Mouse (Mus musculus) midbrain, embryonic 13.5 days (tissue): ENCODE measurements around the gene Hid1. TPM values are rescaled to one million over a fixed set of nuclear protein-coding genes. Genes with fewer than 3 reads are reported as not detected.
"Not testable (repeated sequence)": the region's sequence is repeated elsewhere in the genome, so short reads cannot be mapped to it uniquely, and the experiment has no call there.

Source experiments
- ATAC-seq: fragments of 200-750 bp; cut with Nextera tagmentation; 2 replicates; pipeline ENCODE4 v1.8.0; 2017; ENCODE audit warnings: mild to moderate bottlenecking, moderate TSS enrichment, moderate library complexity
- H3K27ac ChIP-seq: fragments of 300-500 bp; sonication (generic); 2 replicates; pipeline ENCODE4 v1.5.1; 2015; ENCODE audit warnings: inconsistent platforms, mild to moderate bottlenecking, moderate library complexity
- H3K27me3 ChIP-seq: fragments of 300-500 bp; sonication (generic); 2 replicates; pipeline ENCODE4 v1.6.1; 2015; ENCODE audit warnings: mild to moderate bottlenecking, inconsistent platforms
- H3K36me3 ChIP-seq: fragments of 300-500 bp; sonication (generic); 2 replicates; pipeline ENCODE4 v1.6.1; 2015; ENCODE audit warnings: mild to moderate bottlenecking, inconsistent platforms
- H3K4me1 ChIP-seq: fragments of 300-500 bp; sonication (generic); replicated peaks from 2 replicates; pipeline ENCODE4 v1.6.1; 2015; ENCODE audit warnings: inconsistent platforms
- H3K4me2 ChIP-seq: fragments of 300-500 bp; sonication (generic); replicated peaks from 2 replicates; pipeline ENCODE4 v1.6.1; 2015; ENCODE audit warnings: moderate library complexity, mild to moderate bottlenecking, inconsistent platforms
- H3K4me3 ChIP-seq: fragments of 300-500 bp; sonication (generic); replicated peaks from 2 replicates; pipeline ENCODE4 v1.5.1; 2015; ENCODE audit warnings: mild to moderate bottlenecking, inconsistent platforms
- H3K9ac ChIP-seq: fragments of 300-500 bp; sonication (generic); replicated peaks from 2 replicates; pipeline ENCODE4 v1.6.1; 2015; ENCODE audit warnings: mild to moderate bottlenecking, inconsistent platforms
- H3K9me3 ChIP-seq: fragments of 300-500 bp; sonication (generic); 2 replicates; pipeline ENCODE4 v1.6.1; 2016; ENCODE audit warnings: mild to moderate bottlenecking, inconsistent platforms
- WGBS: fragments of 180-500 bp; shearing (Covaris S2); methylation state at CpG from one replicate; pipeline ENCODE4 v1.1.7; 2015; 5-methylcytosine and 5-hydroxymethylcytosine counted together
- polyA plus RNA-seq: library from polyadenylated mRNA; unstranded; fragments of >200 nt; fragmentation: Nextera tagmentation; extraction: Ambion mirVana; gene quantifications from 2 replicates; pipeline ENCODE4 v1.2.1, GENCODE M21; 2015

The Hid1 gene
- polyA plus RNA-seq, 1 experiment from 2014 or later, result 47.4 TPM

DNA sequence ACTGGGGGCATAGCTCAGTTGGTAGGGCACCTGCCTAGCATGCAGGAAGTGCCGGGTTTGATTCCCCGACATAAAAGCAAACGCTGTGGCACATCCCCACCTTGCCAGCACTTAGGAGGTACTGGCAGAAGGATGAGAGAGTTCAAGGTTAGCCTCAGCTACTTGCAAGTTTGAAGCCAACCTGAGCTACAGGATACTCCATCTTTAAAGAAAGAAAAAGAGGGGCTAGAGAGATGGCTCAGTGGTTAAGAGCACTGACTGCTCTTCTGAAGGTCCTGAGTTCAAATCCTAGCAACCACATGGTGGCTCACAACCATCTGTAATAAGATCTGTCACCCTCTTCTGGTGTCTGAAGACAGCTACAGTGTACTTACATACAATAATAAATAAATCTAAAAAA is 19.3 kb upstream of the Hid1 start:
- WGBS, result 87% methylated on average over 3 of the region's 3 CpGs

DNA sequence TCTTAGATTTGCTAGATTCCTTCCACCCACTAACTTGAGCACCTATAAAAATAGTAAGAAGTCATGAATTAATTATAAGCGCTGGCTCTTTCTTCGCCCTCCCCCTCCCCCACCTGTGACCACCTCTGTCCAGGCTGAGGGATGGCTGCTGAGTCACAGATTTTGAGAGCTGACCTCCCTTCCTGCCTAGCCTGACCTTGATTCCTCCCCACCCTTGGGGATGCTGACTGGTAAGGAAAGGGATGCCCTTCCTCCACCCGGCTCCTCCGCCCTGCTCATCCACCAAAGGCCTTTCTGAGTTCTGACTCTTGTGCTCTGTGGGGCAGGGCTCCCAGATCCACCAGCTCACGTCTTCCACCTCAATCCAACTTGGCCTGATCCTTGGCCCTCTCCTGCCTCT is 17.0 kb upstream of the Hid1 start:
- Histone ChIP-seq H3K4me3 (0 out of 2 replicates have a peak overlapping the region, but pooled peaks have one; percentile 87), H3K4me1 (peaks cover 45% of the 10 kb centered on the region), H3K27ac (peak overlapping the region; percentile 74; the same call in 1 of the 2 replicates), H3K9ac (peak overlapping the region; percentile 97), H3K4me2 (peak overlapping the region; percentile 82), H3K36me3 (peaks cover 7% of the 10 kb centered on the region), H3K27me3 (no peaks in the 10 kb centered on the region), H3K9me3 (no peaks in the 10 kb centered on the region)
- ATAC-seq, result no peak
- 81% methylated on average over 5 of the region's 5 CpGs for WGBS

More for the DNA sequence above, 19.3 kb upstream of the Hid1 start:
- H3K4me2 ChIP-seq, H3K27ac ChIP-seq, H3K9me3 ChIP-seq, H3K9ac ChIP-seq, ATAC-seq, H3K4me3 ChIP-seq, H3K27me3 ChIP-seq: not testable (repeated sequence)
- Histone ChIP-seq H3K4me1 (peaks cover 41% of the 10 kb centered on the region), H3K36me3 (peaks cover 28% of the 10 kb centered on the region)

- 38% methylated on average over 16 of the region's 16 CpGs for WGBS
- Histone ChIP-seq H3K9me3 (no peaks in the 10 kb centered on the region), H3K36me3 (0 out of 2 replicates have a peak, but pooled peaks cover 5% of the 10 kb centered on the region), H3K4me2 (peak overlapping the region; percentile 82), H3K27me3 (no peaks in the 10 kb centered on the region), H3K4me3 (peak overlapping the region; percentile 87), H3K27ac (peak overlapping the region; percentile 74), H3K4me1 (peaks cover 45% of the 10 kb centered on the region), H3K9ac (peak overlapping the region; percentile 97)
- peak; percentile 2; the same call in 1 of the 2 replicates for ATAC-seq
Observed at GRCm38 (mm10) chr11:115383701-115384474, 16.3 kb upstream of the Hid1 start.

DNA sequence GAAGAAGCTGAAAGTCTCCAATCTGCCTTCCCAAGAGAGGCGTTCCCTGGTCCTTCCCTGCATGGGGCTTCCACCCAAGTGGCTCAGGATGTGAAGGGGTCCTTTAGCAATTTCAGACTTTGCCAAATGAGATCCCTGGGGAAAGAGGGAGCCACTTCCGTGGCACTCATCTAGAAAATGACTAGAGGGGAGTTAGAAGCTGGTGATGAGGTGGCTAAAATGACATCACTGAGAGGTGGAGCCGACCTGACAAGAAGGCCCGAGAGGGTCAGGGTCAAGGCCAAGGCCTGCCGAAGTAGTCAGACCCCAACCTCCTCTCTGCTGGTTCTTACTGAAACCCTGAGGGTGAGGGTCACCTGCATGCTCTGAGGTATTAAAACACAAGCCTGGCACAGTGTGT is 15.3 kb upstream of the Hid1 start:
- ATAC-seq, result no peak
- Histone ChIP-seq H3K9me3 (no peaks in the 10 kb centered on the region), H3K4me1 (peaks cover 45% of the 10 kb centered on the region), H3K36me3 (0 out of 2 replicates have a peak, but pooled peaks cover 3% of the 10 kb centered on the region), H3K9ac (peak overlapping the region; percentile 97), H3K27ac (peak overlapping the region; percentile 98), H3K27me3 (no peaks in the 10 kb centered on the region), H3K4me3 (peak overlapping the region; percentile 87), H3K4me2 (peak overlapping the region; percentile 82)
- 12% methylated on average over 5 of the region's 5 CpGs for WGBS

- Histone ChIP-seq H3K4me2 (peak within 1 kb of the TSS; percentile 82), H3K9ac (peak within 1 kb of the TSS; percentile 97), H3K4me1 (peaks cover 45% of the 10 kb centered on the region), H3K4me3 (peak within 1 kb of the TSS; percentile 87), H3K36me3 (0 out of 2 replicates have a peak, but pooled peaks cover 3% of the 10 kb centered on the region), H3K27ac (peak within 1 kb of the TSS; percentile 98), H3K9me3 (no peaks in the 10 kb centered on the region), H3K27me3 (no peaks in the 10 kb centered on the region)
- peak; percentile 89 for ATAC-seq
- WGBS, result under 1% methylated on average over 75 of the region's 76 CpGs
Observed at GRCm38 (mm10) chr11:115381743-115382539, 14.4 kb upstream of the Hid1 start, which contains the start of gene Cdr2l. Gene Cdr2l (plus strand): TSS chr11:115381916.

- 11% methylated on average over 9 of the region's 9 CpGs for WGBS
- no peaks in the 10 kb centered on the region for H3K9me3 ChIP-seq
- peaks cover 43% of the 10 kb centered on the region for H3K4me1 ChIP-seq
- H3K4me3 ChIP-seq, result peak overlapping the region; percentile 87
- H3K27ac ChIP-seq, result peak overlapping the region; percentile 98; the same call in 1 of the 2 replicates
- H3K4me2 ChIP-seq, result peak overlapping the region; percentile 82
- no peak overlapping the region for H3K9ac ChIP-seq
- H3K27me3 ChIP-seq, result 0 out of 2 replicates have a peak, but pooled peaks cover under 1% of the 10 kb centered on the region
- ATAC-seq, result no peak
- H3K36me3 ChIP-seq, result no peaks in the 10 kb centered on the region
Observed at GRCm38 (mm10) chr11:115381276-115381675, 13.7 kb upstream of the Hid1 start.

GRCm38 (mm10) chr11:115377854-115378253 is 10.3 kb upstream of the Hid1 start:
- Histone ChIP-seq H3K9ac (no peak overlapping the region), H3K27ac (no peak overlapping the region), H3K4me1 (peaks cover 22% of the 10 kb centered on the region), H3K4me3 (no peak overlapping the region), H3K27me3 (peaks cover 20% of the 10 kb centered on the region; the same call in 1 of the 2 replicates), H3K36me3 (no peaks in the 10 kb centered on the region), H3K4me2 (no peak overlapping the region), H3K9me3 (no peaks in the 10 kb centered on the region)
- ATAC-seq, result no peak
- WGBS, result 86% methylated on average over 7 of the region's 7 CpGs

DNA sequence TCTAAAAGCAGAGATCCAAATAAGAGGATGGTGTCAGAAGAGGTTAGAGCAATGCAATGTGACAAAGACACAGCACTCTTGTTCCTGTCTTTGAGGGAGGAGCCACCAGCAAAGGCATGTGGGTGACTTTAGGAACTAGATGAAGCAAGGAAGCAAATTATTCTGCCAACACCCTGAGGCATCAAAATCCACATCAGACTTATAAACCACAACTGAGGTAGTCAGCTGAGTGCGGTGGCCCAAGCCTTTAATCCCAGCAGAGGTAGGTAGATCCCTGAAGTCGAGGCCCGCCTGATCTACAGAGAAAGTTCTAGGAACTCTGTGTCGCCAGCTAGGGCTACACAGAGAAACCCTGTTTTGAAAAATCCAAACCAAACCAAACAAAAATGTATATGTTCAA is 9.7 kb upstream of the Hid1 start:
- no peak overlapping the region for H3K27ac ChIP-seq
- no peaks in the 10 kb centered on the region for H3K9me3 ChIP-seq
- ATAC-seq, result no peak
- H3K4me3 ChIP-seq, result no peak overlapping the region
- H3K36me3 ChIP-seq, result no peaks in the 10 kb centered on the region
- H3K4me1 ChIP-seq, result peaks cover 18% of the 10 kb centered on the region
- H3K4me2 ChIP-seq, result no peak overlapping the region
- 91% methylated on average over 4 of the region's 4 CpGs for whole genome bisulfite sequencing
- H3K27me3 ChIP-seq, result peaks cover 20% of the 10 kb centered on the region; the same call in 1 of the 2 replicates
- H3K9ac ChIP-seq, result no peak overlapping the region

DNA sequence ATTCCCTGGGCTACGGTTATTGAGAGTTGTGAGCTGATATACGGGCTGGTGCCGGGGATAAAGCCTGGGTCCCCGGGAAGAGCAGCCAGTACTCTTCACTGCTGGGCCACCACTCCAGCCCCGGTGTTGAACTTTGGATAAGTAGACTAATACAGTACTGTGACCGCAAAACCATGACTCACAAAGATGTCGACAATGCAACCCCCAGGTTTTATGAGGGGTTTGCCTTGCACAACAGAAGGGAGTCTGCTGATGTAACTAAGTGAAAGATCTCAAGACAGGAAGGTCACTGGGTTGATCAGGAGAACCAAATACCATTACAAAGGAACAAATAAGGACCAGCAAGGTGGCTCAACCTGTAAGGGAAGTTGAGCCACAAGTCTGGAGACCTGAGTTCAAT is 9.2 kb upstream of the Hid1 start:
- WGBS, result 69% methylated on average over 7 of the region's 7 CpGs
- Histone ChIP-seq H3K4me3 (no peak overlapping the region), H3K36me3 (no peaks in the 10 kb centered on the region), H3K27ac (no peak overlapping the region), H3K27me3 (peaks cover 20% of the 10 kb centered on the region; the same call in 1 of the 2 replicates), H3K9me3 (no peaks in the 10 kb centered on the region), H3K9ac (no peak overlapping the region), H3K4me2 (no peak overlapping the region), H3K4me1 (peaks cover 18% of the 10 kb centered on the region)
- no peak for ATAC-seq

GRCm38 (mm10) chr11:115374695-115375425 is 7.3 kb upstream of the Hid1 start:
- no peak overlapping the region for H3K27ac ChIP-seq
- WGBS, result 68% methylated on average over 12 of the region's 12 CpGs

More at GRCm38 (mm10) chr11:115374695-115375425, 7.3 kb upstream of the Hid1 start:
- peak overlapping the region; percentile 41 for H3K4me3 ChIP-seq
- H3K27me3 ChIP-seq, result peaks cover 29% of the 10 kb centered on the region; the same call in 1 of the 2 replicates
- ATAC-seq, result no peak; the same call in 1 of the 2 replicates
- H3K4me1 ChIP-seq, result peaks cover 14% of the 10 kb centered on the region
- H3K9ac ChIP-seq, result peak overlapping the region; percentile 64
- H3K4me2 ChIP-seq, result peak overlapping the region; percentile 64
- H3K36me3 ChIP-seq, result no peaks in the 10 kb centered on the region
- H3K9me3 ChIP-seq, result no peaks in the 10 kb centered on the region
